Comparison of ENCODE assay signal across 32 mouse cellular contexts in genomic region chr7:90588318-90588717, GRCm38 (mm10).
"Had no signal": no experiment of that assay in that cellular context is flagged by ENCODE, and none has a peak within 500 bp of the region (broad histone marks: within the 10 kb centered on the region; RNA-seq: fewer than 3 reads in every experiment).

No protein-coding gene starts in this region.

- H3K36me3 ChIP-seq: heart, embryonic 10.5 days; heart, embryonic 12.5 days; heart, embryonic 13.5 days; heart, embryonic 15.5 days; hindbrain, embryonic 10.5 days; hindbrain, embryonic 12.5 days; hindbrain, embryonic 13.5 days; hindbrain, embryonic 15.5 days; intestine, embryonic 15.5 days had no signal

- H3K9ac ChIP-seq: heart, embryonic 12.5 days; heart, embryonic 13.5 days; heart, embryonic 15.5 days; hindbrain, embryonic 12.5 days; hindbrain, embryonic 13.5 days; hindbrain, embryonic 14.5 days; hindbrain, embryonic 15.5 days; intestine, embryonic 15.5 days had no signal

- H3K4me3 ChIP-seq: heart, adult 2 months; heart, embryonic 10.5 days; heart, embryonic 12.5 days; heart, embryonic 13.5 days; heart, embryonic 15.5 days; hindbrain, embryonic 10.5 days; hindbrain, embryonic 12.5 days; hindbrain, embryonic 13.5 days; hindbrain, embryonic 15.5 days; intestine, embryonic 15.5 days; layer of hippocampus, adult 2 months; left cerebral cortex, adult 2 months had no signal

- ATAC-seq: hindbrain, embryonic 16.5 days; hindbrain, postnatal 0 days; inflammation-experienced regulatory T-cells, adult 6 months; intestine, embryonic 15.5 days; intestine, embryonic 16.5 days; intestine, postnatal 0 days had no signal

- H3K4me1 ChIP-seq: heart, embryonic 10.5 days; heart, embryonic 12.5 days; heart, embryonic 13.5 days; heart, embryonic 15.5 days; hindbrain, embryonic 10.5 days; hindbrain, embryonic 12.5 days; hindbrain, embryonic 13.5 days; hindbrain, embryonic 15.5 days; intestine, embryonic 15.5 days had no signal

- H3K27me3 ChIP-seq: heart, embryonic 12.5 days; heart, embryonic 13.5 days; heart, embryonic 15.5 days; hindbrain, embryonic 12.5 days; hindbrain, embryonic 13.5 days; hindbrain, embryonic 15.5 days; intestine, embryonic 15.5 days had no signal

- DNase-seq: heart, adult 18-20 months; heart, adult 2 months; heart, postnatal 10 days; heart, postnatal 14 days; heart, postnatal 36 days; heart, postnatal 4 days; kidney, adult 11 months; kidney, adult 18-20 months; kidney, adult 2 months; kidney, adult 8-10 months; kidney, postnatal 14 days; kidney, postnatal 36 days; layer of hippocampus, adult 9-11 months; layer of hippocampus, postnatal 36 days had no signal

- H3K9me3 ChIP-seq: heart, embryonic 10.5 days; heart, embryonic 12.5 days; heart, embryonic 13.5 days; heart, embryonic 15.5 days; hindbrain, embryonic 10.5 days; hindbrain, embryonic 12.5 days; hindbrain, embryonic 13.5 days; hindbrain, embryonic 15.5 days; intestine, embryonic 15.5 days had no signal

- H3K4me2 ChIP-seq: heart, embryonic 11.5 days; heart, embryonic 12.5 days; heart, embryonic 13.5 days; heart, embryonic 15.5 days; hindbrain, embryonic 12.5 days; hindbrain, embryonic 13.5 days; hindbrain, embryonic 14.5 days; hindbrain, embryonic 15.5 days; intestine, embryonic 15.5 days had no signal

- H3K27ac ChIP-seq: heart, adult 2 months; heart, embryonic 10.5 days; heart, embryonic 13.5 days; heart, embryonic 15.5 days; hindbrain, embryonic 10.5 days; hindbrain, embryonic 12.5 days; hindbrain, embryonic 13.5 days; hindbrain, embryonic 14.5 days; hindbrain, embryonic 15.5 days; hindbrain, postnatal 0 days; intestine, embryonic 15.5 days; layer of hippocampus, adult 2 months; left cerebral cortex, adult 2 months had no signal
